Mouse (Mus musculus): ENCODE data around the gene Olfr487. TPM values are rescaled to one million over a fixed set of nuclear protein-coding genes. Genes with fewer than 3 reads are reported as not detected.

Gene Olfr487
- total and polyA plus RNA-seq, 3 experiments, result not detected

DNA sequence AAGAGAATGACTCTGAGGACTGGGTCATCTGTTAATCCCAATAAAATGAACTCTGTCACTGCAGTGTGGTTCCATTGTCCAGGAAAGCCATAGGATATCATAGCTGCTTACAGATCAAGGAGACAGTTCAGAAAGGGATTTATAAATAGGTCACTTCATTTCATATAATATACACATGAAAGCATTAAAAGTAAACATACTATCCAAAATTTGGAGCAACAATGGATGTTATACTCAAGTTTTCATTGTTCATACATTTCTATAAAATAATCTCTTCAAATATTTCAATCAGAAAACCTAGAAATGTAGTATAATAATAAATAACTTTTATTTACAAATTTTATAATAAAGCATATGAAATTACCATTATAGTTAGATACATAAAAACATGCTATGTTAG lies 54.7 kb downstream of the Olfr487 start, which contains the start of gene Olfr485:
Gene Olfr485, minus strand, starts transcription at position 101 of the 400 bp plus-strand sequence.
- no peak for DNase-seq
- no peaks in the 10 kb centered on the region for H3K36me3 ChIP-seq (ENCODE audit: control insufficient read depth, insufficient read depth, low read length)
- no peaks in the 10 kb centered on the region for H3K27me3 ChIP-seq (ENCODE audit: control insufficient read depth, insufficient read depth, low read length)
- TF ChIP-seq CTCF (IDR thresholded peaks at IDR 0.05) (no peak), EP300 (IDR thresholded peaks at IDR 0.05; ENCODE audit: insufficient read depth, low read depth, low read length) (no peak), POLR2A (IDR thresholded peaks at IDR 0.05; ENCODE audit: insufficient read depth, low read depth, low read length) (no peak)
- H3K79me2 ChIP-seq (replicated peaks; ENCODE audit: control insufficient read depth, insufficient read depth, low read length), result no peaks in the 10 kb centered on the region
- no peak within 1 kb of the TSS for H3K27ac ChIP-seq
- H3K4me3 ChIP-seq, result no peak within 1 kb of the TSS
- H3K4me1 ChIP-seq (ENCODE audit: control insufficient read depth, insufficient read depth, low read length), result no peaks in the 10 kb centered on the region
- H3K9ac ChIP-seq (ENCODE audit: low read depth, low read length), result no peak within 1 kb of the TSS
- intact Hi-C loops (cut with DNase I), result no loop called here

Other genes starting within 250 kb of the Olfr487 start
- not detected for gene Olfr476, start 249.8 kb downstream of the Olfr487 start, total RNA-seq (2021)
- not detected in 2 replicates for gene Olfr476, start 249.8 kb downstream of the Olfr487 start, polyA plus RNA-seq (2012; rRNA removed)
- not detected for gene Olfr477, start 227.9 kb downstream of the Olfr487 start, total RNA-seq (2021)
- not detected in 2 replicates for gene Olfr477, start 227.9 kb downstream of the Olfr487 start, polyA plus RNA-seq (2012; rRNA removed)
- not detected for gene Olfr478, start 180.6 kb downstream of the Olfr487 start, total RNA-seq (2021)
- gene Olfr478, start 180.6 kb downstream of the Olfr487 start, polyA plus RNA-seq (2012; rRNA removed), result not detected in 2 replicates
- not detected for gene Olfr479, start 163.9 kb downstream of the Olfr487 start, total RNA-seq (2021)
- not detected in 2 replicates for gene Olfr479, start 163.9 kb downstream of the Olfr487 start, polyA plus RNA-seq (2012; rRNA removed)
- gene Olfr480, start 147.3 kb downstream of the Olfr487 start, total RNA-seq (2021), result not detected
- gene Olfr480, start 147.3 kb downstream of the Olfr487 start, polyA plus RNA-seq (2012; rRNA removed), result not detected in 2 replicates
- gene Olfr481, start 134.8 kb downstream of the Olfr487 start, total RNA-seq (2021), result not detected
- not detected in 2 replicates for gene Olfr481, start 134.8 kb downstream of the Olfr487 start, polyA plus RNA-seq (2012; rRNA removed)
- gene Olfr482, start 117.0 kb downstream of the Olfr487 start, total RNA-seq (2021), result under 1 TPM; 0.68 to 0.91 TPM
- not detected in 2 replicates for gene Olfr482, start 117.0 kb downstream of the Olfr487 start, polyA plus RNA-seq (2012; rRNA removed)
- gene Olfr483, start 113.8 kb downstream of the Olfr487 start, total RNA-seq (2021), result not detected
- not detected in 2 replicates for gene Olfr483, start 113.8 kb downstream of the Olfr487 start, polyA plus RNA-seq (2012; rRNA removed)
- gene Olfr484, start 87.2 kb downstream of the Olfr487 start, total RNA-seq (2021), result not detected
- gene Olfr484, start 87.2 kb downstream of the Olfr487 start, polyA plus RNA-seq (2012; rRNA removed), result not detected in 2 replicates
- not detected for gene Olfr485, start 54.8 kb downstream of the Olfr487 start, total RNA-seq (2021)
- gene Olfr485, start 54.8 kb downstream of the Olfr487 start, polyA plus RNA-seq (2012; rRNA removed), result not detected in 2 replicates
- not detected for gene Olfr486, start 41.9 kb downstream of the Olfr487 start, total RNA-seq (2021)
- gene Olfr486, start 41.9 kb downstream of the Olfr487 start, polyA plus RNA-seq (2012; rRNA removed), result not detected in 2 replicates
- not detected for gene Olfr488, start 43.7 kb upstream of the Olfr487 start, total RNA-seq (2021)
- gene Olfr488, start 43.7 kb upstream of the Olfr487 start, polyA plus RNA-seq (2012; rRNA removed), result not detected in 2 replicates
- not detected for gene Olfr490, start 74.3 kb upstream of the Olfr487 start, total RNA-seq (2021)
- gene Olfr490, start 74.3 kb upstream of the Olfr487 start, polyA plus RNA-seq (2012; rRNA removed), result not detected in 2 replicates
- not detected for gene Olfr491, start 98.8 kb upstream of the Olfr487 start, total RNA-seq (2021)
- gene Olfr491, start 98.8 kb upstream of the Olfr487 start, polyA plus RNA-seq (2012; rRNA removed), result not detected in 2 replicates
- not detected for gene Olfr492, start 109.0 kb upstream of the Olfr487 start, total RNA-seq (2021)
- not detected in 2 replicates for gene Olfr492, start 109.0 kb upstream of the Olfr487 start, polyA plus RNA-seq (2012; rRNA removed)
- not detected for gene Olfr493, start 132.3 kb upstream of the Olfr487 start, total RNA-seq (2021)
- gene Olfr493, start 132.3 kb upstream of the Olfr487 start, polyA plus RNA-seq (2012; rRNA removed), result not detected in 2 replicates
- gene Olfr494, start 150.7 kb upstream of the Olfr487 start, total RNA-seq (2021), result not detected
- gene Olfr494, start 150.7 kb upstream of the Olfr487 start, polyA plus RNA-seq (2012; rRNA removed), result not detected in 2 replicates
- gene Olfr495, start 178.5 kb upstream of the Olfr487 start, total RNA-seq (2021), result not detected
- gene Olfr495, start 178.5 kb upstream of the Olfr487 start, polyA plus RNA-seq (2012; rRNA removed), result not detected in 2 replicates
- not detected for gene Olfr497, start 205.8 kb upstream of the Olfr487 start, total RNA-seq (2021)
- gene Olfr497, start 205.8 kb upstream of the Olfr487 start, polyA plus RNA-seq (2012; rRNA removed), result not detected in 2 replicates

Measured in heart, adult 2 months (tissue).